Mouse (Mus musculus) cerebellum, postnatal 14 days (tissue): Measurements from ENCODE around the gene Ryk.
A peak's percentile ranks its signal among the peaks of the same experiment; 100 is the strongest.

Experiments used
- DNase-seq, 2 experiments: peaks; one replicate each; pipeline ENCODE4 v3.0.0; 2021; ENCODE audit warnings: mixed read lengths in 2 of 2

Gene Ryk

GRCm38 (mm10) chr9:102834742-102835591, at the start of gene Ryk:
Gene Ryk, plus strand, starts transcription at chr9:102834917.
- peak; percentile 85 to 89 for DNase-seq

GRCm38 (mm10) chr9:102789491-102789890, 45.2 kb upstream of the Ryk start:
- no peak for DNase-seq

- DNase-seq, result no peak
Measured at GRCm38 (mm10) chr9:102791845-102792244, 42.9 kb upstream of the Ryk start.

GRCm38 (mm10) chr9:102792836-102793235, 41.9 kb upstream of the Ryk start:
- DNase-seq, result no peak

GRCm38 (mm10) chr9:102793286-102793809, 41.4 kb upstream of the Ryk start:
- no peak for DNase-seq

GRCm38 (mm10) chr9:102798406-102798805, 36.3 kb upstream of the Ryk start:
- no peak for DNase-seq

- DNase-seq, result no peak
Measured at GRCm38 (mm10) chr9:102806056-102806573, 28.6 kb upstream of the Ryk start.

GRCm38 (mm10) chr9:102811192-102811591, 23.5 kb upstream of the Ryk start:
- DNase-seq, result no peak

GRCm38 (mm10) chr9:102818228-102818627, 16.5 kb upstream of the Ryk start:
- DNase-seq, result no peak

GRCm38 (mm10) chr9:102828604-102829003, 6.1 kb upstream of the Ryk start:
- no peak for DNase-seq

- DNase-seq, result no peak
Measured at GRCm38 (mm10) chr9:102831541-102831940, 3.2 kb upstream of the Ryk start.

GRCm38 (mm10) chr9:102834414-102834741, 339 bp upstream of the Ryk start:
- no peak for DNase-seq

GRCm38 (mm10) chr9:102836279-102836678, 1.6 kb downstream of the Ryk start:
- DNase-seq, result no peak

- peak; percentile 53 to 58 for DNase-seq
Measured at GRCm38 (mm10) chr9:102840792-102841778, 6.4 kb downstream of the Ryk start.

GRCm38 (mm10) chr9:102841832-102842231, 7.1 kb downstream of the Ryk start:
- DNase-seq, result no peak

GRCm38 (mm10) chr9:102842498-102842897, 7.8 kb downstream of the Ryk start:
- DNase-seq, result no peak

GRCm38 (mm10) chr9:102843577-102843976, 8.9 kb downstream of the Ryk start:
- no peak for DNase-seq

GRCm38 (mm10) chr9:102845851-102846250, 11.1 kb downstream of the Ryk start:
- DNase-seq, result no peak

- no peak for DNase-seq
Measured at GRCm38 (mm10) chr9:102846348-102846747, 11.6 kb downstream of the Ryk start.

- DNase-seq, result no peak
Measured at GRCm38 (mm10) chr9:102852076-102853022, 17.6 kb downstream of the Ryk start.

GRCm38 (mm10) chr9:102857856-102858255, 23.1 kb downstream of the Ryk start:
- peak in 1 of 2 experiments; percentile 32 for DNase-seq

- no peak for DNase-seq
Measured at GRCm38 (mm10) chr9:102858283-102858682, 23.6 kb downstream of the Ryk start.
